Mouse (Mus musculus) spleen, postnatal 36 days (tissue): ENCODE data around the gene Stxbp3.
A peak's percentile ranks its signal among the peaks of the same experiment; 100 is the strongest.
"Not testable (repeated sequence)": the region's sequence is repeated elsewhere in the genome, so short reads cannot be mapped to it uniquely, and the experiment has no call there.

Source experiments
- DNase-seq, 2 experiments: peaks; one replicate each; pipeline ENCODE4 v3.0.0; 2022; ENCODE audit warnings: low spot score in 2 of 2, mixed read lengths in 1 of 2

The Stxbp3 gene

GRCm38 (mm10) chr3:108856386-108857123, 16.2 kb upstream of the Stxbp3 start:
- DNase-seq = peak; percentile 62 to 65

DNA sequence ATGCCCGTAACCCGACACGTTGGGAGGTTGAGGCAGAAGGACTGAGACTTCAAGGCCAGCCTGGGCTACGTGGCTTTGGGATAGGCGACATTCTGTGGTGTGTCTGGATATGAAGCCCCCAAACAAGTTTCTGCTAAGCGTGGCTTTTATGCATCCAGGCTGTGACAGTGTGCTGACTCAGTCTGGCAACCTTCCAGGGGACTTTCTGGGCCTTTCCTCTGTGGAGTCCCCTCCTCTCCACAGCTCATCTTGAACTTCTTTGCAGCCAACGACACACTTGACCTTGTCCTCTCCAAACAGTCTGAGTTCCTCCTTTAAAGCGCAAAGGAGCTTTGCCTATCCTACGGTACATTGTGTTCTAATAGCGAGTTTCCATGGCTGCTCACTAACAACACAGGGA, 15.5 kb upstream of the Stxbp3 start:
- peak; percentile 38 to 46 for DNase-seq

DNA sequence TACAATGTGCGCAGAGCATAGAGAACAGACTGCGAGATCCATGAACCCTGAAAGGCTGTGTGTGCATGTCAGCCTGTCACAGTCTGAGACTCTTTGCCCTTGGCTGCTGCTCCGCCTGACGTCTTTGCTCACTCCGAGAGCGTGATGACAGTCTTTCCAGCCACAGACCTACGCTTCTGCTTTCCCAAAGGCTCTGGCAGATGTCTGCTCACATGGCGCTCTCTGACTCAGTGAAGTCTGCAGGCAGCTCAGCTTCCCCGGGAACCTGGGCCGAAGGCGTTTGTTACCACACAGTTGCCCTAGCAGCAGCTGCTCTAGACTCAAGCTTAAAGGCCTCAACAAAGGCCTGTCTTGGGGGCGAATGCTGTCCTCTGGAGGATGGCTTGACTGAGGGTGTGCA, 15.0 kb upstream of the Stxbp3 start:
- DNase-seq = no peak

DNA sequence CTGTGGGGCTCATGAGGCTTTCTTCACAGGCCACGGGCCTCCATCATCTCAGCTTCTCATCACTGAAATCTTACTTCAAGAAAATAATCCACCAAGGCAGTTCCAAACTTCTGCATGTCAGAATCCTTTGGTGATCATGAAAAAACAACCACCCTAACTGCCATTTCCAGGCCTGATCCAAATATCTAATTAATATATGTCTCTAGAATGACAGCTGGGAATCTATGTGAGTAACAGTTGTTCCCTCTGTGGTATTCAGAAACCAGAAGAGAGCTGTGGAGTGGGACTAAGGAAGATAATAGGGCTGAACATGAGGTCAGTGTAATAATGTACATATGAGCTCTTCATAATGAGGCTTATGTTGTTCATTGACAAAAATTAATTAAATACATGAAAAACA, 12.9 kb upstream of the Stxbp3 start:
- DNase-seq = no peak

- no peak for DNase-seq
Observed at GRCm38 (mm10) chr3:108851996-108852697, 11.8 kb upstream of the Stxbp3 start.

DNA sequence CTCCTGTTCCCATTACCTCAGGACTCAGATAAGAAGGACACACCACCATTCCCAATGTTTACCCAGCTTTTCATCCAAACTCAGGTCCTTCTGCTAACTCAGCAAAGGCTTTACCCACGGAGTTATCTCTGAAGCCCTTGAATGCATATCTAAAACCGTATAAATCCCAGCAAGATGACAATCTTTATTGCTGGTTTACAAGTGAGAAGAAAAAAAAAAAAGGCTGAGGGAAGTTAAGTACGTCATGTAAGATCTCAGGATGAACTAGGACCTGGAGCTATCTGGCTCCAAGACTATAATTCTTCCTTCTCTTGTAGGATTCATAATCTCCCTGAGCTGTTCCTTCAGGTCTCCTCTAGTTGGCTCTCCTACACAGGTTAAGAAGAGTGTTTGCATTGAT, 11.2 kb upstream of the Stxbp3 start:
- DNase-seq = no peak

DNA sequence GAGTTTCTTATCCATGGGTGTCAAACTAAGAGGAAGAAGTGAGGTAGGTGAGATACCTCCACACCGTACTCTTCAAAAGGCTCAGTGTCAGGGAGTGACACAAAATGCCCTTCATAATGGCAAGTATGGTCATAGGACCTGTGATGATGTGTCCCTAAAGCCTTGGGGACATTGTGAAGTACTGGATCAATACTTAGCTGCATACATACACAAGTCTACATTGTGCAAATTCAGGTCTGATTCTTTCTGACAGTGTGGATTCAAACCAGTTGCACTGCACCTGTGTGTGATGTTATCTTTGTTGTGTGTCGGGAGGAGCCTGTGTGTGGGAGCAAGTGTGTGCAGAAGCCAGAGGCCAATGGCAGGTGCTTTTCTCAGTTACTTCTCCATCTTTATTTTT, 10.7 kb upstream of the Stxbp3 start:
- no peak for DNase-seq

DNA sequence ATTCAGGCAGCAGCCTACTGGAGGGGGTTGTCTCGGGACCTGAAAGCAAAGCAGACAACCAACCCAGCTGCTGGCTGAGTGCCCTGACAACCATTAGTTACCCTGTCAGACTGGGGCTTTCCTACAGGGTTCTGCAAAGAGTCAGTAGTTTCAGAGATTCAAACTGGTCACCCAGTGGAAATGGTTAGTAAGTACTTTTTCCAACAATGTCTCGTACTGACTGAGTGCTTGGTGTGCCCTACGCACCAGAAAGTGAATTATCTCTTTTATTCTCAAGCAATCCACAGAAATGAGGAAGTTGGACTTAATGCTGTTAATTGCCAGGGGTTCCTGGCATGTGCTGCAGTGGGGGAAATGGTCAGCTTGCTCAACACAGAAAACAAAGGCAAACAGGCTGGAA, 10.2 kb upstream of the Stxbp3 start:
- DNase-seq = peak in 1 of 2 experiments; percentile 23

- DNase-seq = no peak
Observed at GRCm38 (mm10) chr3:108846616-108847015, 6.3 kb upstream of the Stxbp3 start.

- DNase-seq = no peak
Observed at GRCm38 (mm10) chr3:108844521-108844920, 4.2 kb upstream of the Stxbp3 start.

GRCm38 (mm10) chr3:108844026-108844425, 3.7 kb upstream of the Stxbp3 start:
- DNase-seq = no peak

- DNase-seq = no peak
Observed at GRCm38 (mm10) chr3:108840716-108841054, 359 bp upstream of the Stxbp3 start.

DNA sequence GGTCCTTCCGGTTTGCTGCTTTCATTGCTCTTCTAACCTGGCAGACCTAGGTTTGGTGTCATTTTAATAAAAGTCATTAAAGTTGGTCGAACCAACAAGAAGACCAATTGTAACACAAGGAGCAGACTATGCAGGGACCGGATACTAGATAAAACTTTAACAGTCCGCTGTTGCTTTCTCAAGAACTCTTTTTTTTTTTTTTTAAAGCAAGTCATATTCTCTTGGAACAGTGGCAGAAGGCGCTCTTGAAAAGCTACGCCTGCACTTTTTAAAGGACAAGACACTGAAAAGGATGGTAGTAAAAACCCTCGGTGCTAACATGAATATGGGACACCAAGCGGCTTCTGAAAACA, 703 bp downstream of the Stxbp3 start:
- no peak for DNase-seq

DNA sequence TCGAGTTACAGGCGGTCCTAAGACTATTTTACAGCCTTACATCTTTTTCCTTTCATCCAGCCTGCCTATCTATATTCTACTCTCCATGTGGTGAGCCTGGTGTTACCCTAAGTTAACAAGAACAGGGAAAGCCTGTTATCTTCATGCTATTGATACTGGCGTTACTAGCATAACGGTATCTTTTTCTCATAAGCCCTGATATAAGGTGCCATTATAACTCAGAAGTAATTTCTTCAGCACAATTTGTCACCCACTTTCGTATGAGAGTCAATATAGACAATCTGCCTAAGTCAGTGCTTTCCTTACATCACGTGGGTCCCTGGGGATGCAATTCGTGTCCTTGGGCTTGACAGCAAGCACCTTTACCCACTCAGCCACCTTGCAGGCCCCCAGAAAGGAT, 1.3 kb downstream of the Stxbp3 start:
- DNase-seq = no peak

GRCm38 (mm10) chr3:108836931-108837330, 3.4 kb downstream of the Stxbp3 start:
- no peak for DNase-seq

DNA sequence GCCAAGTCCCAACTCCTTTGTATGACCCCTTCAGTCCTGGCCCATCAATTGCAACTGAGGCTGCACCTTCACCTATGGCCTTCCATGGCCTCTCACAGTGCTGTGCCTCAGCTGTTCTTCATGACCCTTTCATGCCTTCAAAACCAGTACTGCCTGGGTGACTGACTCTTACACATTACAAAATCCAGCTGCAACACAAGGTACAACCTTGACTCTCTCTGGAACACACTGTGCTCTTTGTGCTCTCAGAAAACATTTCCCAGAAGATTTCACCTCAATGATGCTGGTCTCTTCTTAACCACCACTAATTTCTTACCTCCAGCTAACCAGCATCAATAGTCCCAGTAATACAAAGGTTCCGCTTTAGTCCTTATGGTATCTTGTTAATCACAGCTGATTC, 6.6 kb downstream of the Stxbp3 start:
- DNase-seq = not testable (repeated sequence)

- DNase-seq = no peak
Observed at GRCm38 (mm10) chr3:108831750-108832149, 8.6 kb downstream of the Stxbp3 start.

DNA sequence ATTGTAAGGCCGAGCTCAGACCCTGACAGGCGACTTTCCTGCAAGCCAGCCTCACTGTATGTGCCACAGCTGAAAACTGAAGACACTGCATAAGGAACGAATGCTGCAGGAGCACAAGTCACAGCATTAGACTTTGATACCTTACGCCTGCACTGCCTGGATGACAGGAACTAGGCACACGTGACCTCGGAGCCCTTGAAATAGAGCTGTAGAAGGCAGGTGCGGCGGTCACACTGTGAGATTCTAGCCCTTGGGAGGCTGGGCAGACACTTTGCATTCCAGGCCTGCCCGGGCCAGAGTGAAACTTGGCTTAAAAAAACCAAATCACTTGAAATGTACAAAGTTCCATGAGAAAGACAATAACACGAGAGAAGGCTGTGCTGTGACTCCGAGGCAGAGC, 9.8 kb downstream of the Stxbp3 start:
- DNase-seq = peak; percentile 27 to 36

GRCm38 (mm10) chr3:108815631-108816030, 24.7 kb downstream of the Stxbp3 start:
- no peak for DNase-seq

GRCm38 (mm10) chr3:108810747-108811263, 29.5 kb downstream of the Stxbp3 start:
- DNase-seq = no peak

DNA sequence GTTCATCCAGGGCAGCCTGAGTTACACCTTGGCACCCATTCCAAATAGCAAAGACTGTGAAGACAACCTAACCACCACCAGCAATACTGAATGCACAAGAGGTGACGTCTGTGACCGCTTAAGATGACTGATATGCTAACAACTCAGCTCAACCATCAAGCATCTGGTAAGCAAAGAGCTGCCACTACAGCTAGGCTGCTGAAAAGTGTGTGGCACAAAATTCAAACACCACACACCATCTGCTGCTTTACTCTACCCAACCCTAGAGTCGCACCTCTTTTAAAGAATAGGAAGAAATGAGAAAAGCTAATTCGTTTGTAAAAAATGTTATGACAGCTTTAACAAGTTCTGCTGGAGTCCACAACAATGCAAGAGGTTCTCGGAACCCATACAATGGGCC, 34.7 kb downstream of the Stxbp3 start:
- DNase-seq = no peak

GRCm38 (mm10) chr3:108798375-108798774, 42.0 kb downstream of the Stxbp3 start:
- DNase-seq = no peak

GRCm38 (mm10) chr3:108797723-108798122, 42.6 kb downstream of the Stxbp3 start:
- DNase-seq = no peak
